Mouse (Mus musculus) frontal cortex, postnatal 14 days (tissue): ENCODE results near the gene Ddhd1.

Experiments used
- DNase-seq, 2 experiments: peaks; one replicate each; pipeline ENCODE4 v3.0.0; 2022; ENCODE audit warnings: low spot score in 2 of 2

Gene Ddhd1

DNA sequence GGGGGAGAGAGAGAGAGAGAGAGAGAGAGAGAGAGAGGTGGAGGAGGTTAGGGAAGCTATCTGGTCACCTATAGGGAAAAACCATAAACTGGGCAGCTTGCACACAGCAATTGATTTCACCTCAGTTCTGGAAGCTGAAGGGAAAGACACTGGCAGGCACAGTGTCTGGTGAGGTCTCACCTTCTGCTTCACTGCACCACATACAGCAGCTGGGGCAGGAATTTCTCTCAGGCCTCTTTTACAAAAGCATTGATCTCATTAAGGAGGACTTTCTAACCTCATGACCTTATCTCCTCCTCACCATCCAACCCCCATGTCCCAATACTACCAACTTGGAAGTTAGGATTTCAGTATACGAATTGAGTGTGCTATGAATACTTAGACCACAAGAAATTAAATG is 13.2 kb downstream of the Ddhd1 start:
- no peak for DNase-seq

DNA sequence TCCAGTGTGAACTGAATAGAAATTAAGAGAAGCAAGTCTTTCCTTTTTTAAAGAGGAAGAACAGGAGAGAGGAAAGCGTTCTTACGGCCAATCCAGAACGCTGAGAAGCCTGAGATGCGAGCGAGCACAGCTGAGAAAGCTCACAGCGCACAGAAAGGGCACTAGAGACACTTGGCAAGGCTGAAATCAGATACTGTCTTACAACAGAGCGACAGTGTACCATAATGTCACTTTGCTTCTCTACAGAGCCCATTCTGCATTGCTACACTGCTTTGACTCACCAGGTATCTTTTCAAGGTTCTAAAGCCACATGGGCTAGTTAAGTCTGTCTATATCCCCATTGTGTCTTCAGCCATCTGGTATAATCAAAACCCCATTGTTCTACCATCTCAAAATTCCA is 13.7 kb downstream of the Ddhd1 start:
- DNase-seq: no peak

DNA sequence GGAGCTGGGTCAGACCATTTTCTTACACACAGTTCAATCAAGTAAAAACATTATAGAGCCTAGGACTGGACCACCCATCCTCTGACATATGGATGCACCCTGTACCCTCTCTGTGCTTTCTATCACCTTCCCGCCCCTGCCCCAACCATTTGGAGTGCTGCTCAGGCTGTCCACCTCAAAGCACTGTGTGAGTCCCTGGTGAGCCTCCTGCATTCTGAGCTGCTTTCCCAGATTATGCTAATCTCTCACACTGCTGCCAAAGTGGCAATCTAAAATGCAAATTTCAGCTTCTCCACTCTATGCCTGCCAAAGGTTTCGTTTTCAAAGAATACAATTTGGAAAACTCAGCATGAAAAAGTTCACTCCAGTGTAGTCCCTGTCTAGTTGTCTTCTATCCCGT is 14.5 kb downstream of the Ddhd1 start:
- DNase-seq: no peak

DNA sequence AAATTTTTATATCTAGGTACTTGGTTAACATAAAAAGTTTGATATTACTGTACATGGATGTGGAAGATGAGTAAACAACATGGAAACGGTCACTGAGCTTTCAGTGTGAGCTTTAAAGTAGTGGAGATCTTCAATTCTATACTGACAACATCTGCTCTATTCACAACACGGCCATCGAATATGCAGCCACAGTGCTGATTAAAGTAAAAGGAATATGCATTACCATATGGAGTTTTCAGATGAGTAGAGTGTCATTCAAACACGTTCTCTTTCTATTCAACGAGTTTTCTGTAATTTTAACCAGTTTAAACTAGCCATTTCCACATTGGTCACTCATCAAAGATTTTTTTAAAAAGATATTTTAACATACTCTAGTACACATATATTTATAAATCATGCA is 15.1 kb downstream of the Ddhd1 start:
- no peak for DNase-seq

DNA sequence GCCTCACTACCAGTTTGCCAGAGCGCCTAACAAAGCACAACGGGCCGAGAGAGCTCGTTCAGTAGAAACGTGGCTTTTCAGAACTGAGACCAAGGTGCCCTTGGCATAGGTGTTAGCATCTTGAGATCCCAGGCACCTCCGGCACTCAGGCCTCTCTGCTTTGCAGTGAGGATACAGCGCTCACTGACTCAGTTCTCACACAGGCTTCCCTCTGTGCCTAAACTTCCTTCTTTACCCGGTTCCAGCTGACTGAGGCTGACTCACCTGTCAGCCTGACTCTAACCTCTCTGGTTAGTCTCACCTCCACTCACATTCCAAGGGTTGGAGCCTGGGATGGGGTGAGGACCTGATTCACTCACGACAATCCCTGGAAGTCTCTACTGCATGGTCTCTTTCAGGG is 15.7 kb downstream of the Ddhd1 start:
- no peak for DNase-seq

- DNase-seq: no peak
Measured at GRCm38 (mm10) chr14:45638717-45639116, 19.2 kb downstream of the Ddhd1 start.

DNA sequence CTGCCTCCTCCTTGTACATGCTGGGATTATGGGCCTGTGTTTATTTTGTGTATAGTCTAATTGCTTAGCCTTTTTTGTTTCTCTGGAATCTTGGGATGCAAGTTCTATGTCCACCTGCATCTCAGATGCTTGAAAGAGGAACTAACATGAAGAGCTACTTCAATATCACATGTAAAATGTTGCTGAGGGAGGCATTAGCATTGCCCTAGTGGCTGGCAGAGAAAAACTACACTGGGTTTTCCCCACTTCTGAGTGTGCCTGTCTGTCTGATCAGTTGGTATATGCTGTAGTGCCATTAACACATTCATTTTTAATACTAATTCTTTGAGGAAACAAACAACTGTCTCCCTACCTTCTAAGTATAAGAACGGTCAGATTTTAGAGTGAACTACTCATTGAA is 22.4 kb downstream of the Ddhd1 start:
- no peak for DNase-seq

DNA sequence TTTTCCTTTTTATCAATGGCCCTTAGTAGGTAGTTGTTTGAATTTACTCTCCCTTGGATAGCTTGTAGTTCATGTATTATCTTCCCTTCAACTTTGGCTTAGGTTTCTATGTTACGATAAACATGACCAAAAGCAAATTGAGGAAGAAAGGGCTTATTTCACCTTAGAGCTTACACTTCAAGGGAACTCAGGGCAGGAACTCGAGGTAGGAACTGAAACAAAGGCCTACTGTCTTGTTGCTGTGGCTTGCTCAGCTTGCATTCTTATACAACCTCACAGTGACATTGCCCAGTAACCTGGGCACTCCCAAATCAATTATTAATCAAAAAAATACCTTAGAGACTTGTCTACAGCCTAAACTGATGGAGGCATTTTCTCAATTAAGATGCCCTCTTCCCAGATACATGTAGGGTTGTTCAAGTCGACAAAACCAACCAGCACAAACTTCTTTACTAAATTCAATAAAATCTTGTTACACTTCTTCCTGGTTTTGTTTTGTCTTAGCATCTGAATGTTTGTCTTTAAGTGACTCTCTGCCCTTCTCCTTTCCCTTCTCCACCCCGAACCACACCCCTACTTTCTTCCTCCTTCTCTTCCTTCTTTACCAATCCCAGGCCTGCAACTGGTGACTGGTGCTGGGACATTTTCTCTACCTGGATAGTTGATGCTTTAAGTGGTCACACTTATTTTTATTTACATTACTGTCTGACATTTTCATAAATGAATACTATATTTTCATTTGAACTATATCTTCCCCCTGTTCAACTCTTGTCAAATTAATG is 25.0 kb downstream of the Ddhd1 start:
- no peak for DNase-seq

DNA sequence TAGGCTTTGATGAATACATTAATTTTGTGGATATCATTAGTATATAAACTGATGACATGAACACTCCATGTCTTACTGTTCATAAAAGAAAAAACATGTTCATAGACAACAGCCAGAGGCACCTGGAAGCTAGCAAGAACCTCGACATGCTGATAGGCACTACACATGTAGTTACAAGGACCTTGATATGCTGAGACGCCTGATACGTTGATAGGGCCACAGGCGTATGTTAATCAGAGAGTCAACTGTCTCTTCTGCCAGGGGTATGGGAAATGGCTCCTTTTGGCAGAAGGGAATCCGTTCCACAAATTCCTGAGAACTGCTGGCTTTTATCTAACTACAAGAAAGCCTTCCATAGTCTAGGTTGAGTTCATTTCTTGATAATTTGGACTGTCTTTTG is 27.4 kb downstream of the Ddhd1 start:
- no peak for DNase-seq

- no peak for DNase-seq
Measured at GRCm38 (mm10) chr14:45629938-45630337, 28.0 kb downstream of the Ddhd1 start.

DNA sequence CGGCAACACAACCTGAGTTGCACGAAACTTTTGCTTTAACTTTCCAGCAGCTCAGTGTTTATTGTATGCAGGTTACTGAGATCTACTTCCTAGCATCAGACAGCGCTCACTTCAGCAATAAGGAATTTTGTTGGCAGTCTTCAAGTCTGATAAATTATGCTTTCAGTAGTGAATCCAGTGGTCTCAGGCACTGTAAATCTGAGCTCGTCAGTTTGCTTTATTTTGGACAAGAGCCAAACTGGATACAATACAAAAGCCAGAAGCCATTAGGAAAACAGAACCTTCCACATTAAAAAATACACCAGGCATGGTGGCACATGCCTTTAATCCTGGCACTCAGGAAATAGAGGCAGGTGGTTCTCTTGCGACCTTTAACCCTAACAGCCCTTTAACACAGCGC is 39.6 kb downstream of the Ddhd1 start:
- DNase-seq: no peak

GRCm38 (mm10) chr14:45616526-45616925 is 41.4 kb downstream of the Ddhd1 start:
- no peak for DNase-seq

DNA sequence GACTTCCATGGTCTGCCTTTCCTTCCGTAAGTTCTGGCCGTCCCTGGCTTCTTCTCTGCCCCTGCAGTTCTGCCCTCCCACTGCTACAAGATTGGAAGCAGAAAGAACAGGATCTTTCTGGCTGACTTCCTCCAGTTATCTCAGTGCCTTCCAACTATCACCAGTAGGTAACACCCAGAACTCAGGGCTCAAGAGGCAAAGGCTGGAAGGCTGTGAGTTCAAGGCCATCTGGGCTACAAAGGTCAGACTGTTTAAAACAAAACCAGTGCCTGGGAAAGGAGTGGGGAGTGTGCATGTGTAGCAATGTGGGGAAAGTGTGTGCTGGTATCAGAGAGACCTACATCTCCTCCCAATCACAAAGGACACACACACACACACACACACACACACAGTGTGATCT is 42.2 kb downstream of the Ddhd1 start:
- no peak for DNase-seq

DNA sequence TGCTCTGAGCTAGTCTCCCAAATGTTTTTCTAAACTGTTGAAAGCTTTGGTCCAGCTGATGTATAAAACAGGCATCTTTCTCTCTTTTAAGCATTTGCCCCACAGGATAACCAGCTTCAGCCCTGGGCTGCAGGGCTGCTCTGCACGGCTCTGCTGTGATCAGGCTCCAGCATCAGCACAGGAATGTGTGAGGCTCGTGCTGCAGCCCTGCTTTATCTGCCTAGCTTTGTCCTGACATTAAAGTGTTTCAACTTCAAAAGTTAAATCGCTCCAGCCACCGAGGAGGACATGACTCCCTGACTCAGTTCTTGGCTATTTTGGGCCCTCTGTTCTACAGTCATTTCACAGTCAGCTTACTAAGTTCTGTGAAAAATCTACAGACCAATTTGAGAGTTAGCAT is 43.1 kb downstream of the Ddhd1 start:
- DNase-seq: no peak

DNA sequence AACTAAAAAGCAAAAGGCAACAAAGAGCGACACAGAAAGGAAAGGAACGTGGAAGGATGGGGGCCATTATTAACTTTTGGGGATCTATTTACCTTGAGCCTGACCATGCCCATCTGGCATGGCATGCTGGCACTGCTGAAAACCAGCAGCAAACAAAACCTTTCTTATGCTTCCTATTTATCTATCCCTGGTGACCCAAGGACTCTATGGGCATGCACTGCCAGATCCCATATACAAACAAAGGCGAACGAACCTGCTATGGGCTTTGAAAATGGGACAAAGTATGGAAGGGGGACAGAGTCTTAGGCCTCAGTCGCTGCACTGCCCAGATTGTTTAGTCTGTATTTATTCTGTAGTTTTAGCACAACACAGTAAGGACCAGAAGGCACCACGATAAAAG is 43.5 kb downstream of the Ddhd1 start:
- no peak for DNase-seq

DNA sequence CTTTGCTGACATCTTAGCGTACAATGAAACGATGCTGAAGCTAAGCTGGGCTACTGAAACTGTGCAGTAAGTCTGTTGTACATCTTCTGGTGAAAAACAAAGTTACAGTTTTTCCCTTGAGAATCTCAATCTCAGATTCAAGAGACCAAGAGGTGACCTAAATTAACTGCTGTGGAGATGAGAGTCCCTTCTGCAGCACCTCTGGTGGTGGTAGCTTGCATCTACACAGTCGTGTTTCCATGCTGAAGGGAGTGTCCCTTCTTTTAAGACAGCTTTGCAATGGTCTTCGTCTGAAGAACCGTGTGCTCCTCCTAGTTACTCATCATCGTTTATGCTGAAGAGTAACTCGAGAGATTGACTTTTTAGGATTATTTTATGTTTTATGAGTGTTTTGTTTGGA is 46.3 kb downstream of the Ddhd1 start:
- DNase-seq: no peak

- no peak for DNase-seq
Measured at GRCm38 (mm10) chr14:45602002-45602401, 55.9 kb downstream of the Ddhd1 start.

DNA sequence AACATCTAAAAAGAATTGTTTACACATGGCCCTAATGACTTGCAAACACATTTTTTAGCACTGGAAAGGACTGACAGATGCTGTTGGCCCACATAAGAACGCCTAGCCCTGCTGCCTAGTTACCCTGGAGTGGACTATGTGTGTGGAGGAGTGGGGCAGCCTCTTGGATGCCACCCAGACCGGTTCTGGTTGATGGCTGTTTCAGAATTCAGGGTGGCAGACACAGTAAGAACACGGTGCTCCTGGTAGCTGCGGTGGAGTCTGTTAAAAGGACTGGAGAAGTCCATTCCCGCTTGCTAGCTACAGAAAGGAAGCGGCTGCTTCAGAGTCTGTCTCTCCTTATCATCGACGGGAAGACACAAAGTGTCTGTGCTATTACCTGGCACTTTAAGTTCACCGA is 57.4 kb downstream of the Ddhd1 start:
- peak; percentile 26 to 49 for DNase-seq

GRCm38 (mm10) chr14:45597855-45598254 is 60.1 kb downstream of the Ddhd1 start:
- no peak for DNase-seq

- DNase-seq: no peak
Measured at GRCm38 (mm10) chr14:45593261-45593660, 64.7 kb downstream of the Ddhd1 start.

DNA sequence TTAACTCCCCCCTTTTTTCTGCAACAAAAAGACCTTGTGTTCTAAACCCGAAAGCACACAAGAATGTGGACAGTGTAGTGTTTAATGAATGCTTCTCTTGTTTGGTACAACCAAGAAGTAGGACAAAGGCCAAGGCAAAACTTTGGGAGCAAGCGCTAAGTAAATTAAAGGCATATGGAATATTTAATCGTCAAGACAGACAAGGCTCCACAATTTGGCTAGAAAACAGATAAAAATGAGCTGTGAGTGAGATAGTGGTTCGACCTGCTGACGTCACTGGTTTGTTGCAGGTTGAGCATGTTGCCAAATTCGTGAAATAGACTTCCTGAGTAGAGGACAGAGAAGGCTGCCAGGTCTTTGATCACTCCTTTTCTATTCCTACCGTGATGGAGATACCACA is 69.5 kb downstream of the Ddhd1 start:
- no peak for DNase-seq

- no peak for DNase-seq
Measured at GRCm38 (mm10) chr14:45587536-45587935, 70.4 kb downstream of the Ddhd1 start.

DNA sequence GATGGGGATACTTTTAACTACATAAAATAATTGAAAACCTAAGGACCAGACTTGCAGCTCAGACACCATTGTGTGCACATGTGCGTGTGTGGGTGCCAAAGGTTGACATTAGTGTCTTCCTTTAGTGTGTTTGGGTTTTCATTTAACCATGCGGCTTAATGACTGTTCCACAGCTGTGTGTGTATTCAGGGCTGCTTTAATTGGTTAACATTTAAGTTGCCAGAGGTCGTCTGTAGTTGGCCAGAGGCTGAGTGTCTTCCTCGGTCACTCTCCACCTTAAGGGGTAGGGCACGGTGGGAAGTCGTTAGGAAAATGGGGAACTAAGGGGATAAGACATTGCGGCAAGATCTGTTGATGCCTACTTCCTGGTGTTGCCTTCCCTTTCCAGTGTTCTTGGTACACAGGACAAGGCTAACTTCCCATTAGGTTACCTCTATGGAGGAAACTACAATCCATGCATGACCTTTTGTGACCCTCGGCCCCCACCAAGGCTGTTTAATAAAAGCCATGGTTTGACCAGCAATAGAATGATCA is 74.4 kb downstream of the Ddhd1 start:
- no peak for DNase-seq
